Mouse (Mus musculus) E14TG2a.4 (cell line): ENCODE data around the gene Nfkbib.

Source experiments
- CTCF ChIP-seq: conservative IDR thresholded peaks from 2 replicates; pipeline ENCODE4 v1.5.1; 2014; ENCODE audit warnings: low read length
- NANOG ChIP-seq: IDR thresholded peaks from 2 replicates; pipeline ENCODE4 v1.6.1; 2014; ENCODE audit warnings: borderline replicate concordance, low read length, mixed read lengths
- POU5F1 ChIP-seq: IDR thresholded peaks from 2 replicates; pipeline ENCODE4 v1.6.1; 2014; ENCODE audit warnings: low read length, borderline replicate concordance

GRCm38 (mm10) chr7:28816201-28816600, 48.9 kb upstream of the Nfkbib start:
- TF ChIP-seq CTCF, result no peak
- TF ChIP-seq NANOG, result no peak
- no peak for TF ChIP-seq POU5F1
